Mouse (Mus musculus): Measurements from ENCODE around the gene Cnbd2. TPM values are rescaled to one million over a fixed set of nuclear protein-coding genes. Genes with fewer than 3 reads are reported as not detected.

The Cnbd2 gene
- polyA plus RNA-seq, 1 experiment from 2014 or later, result 5.2 TPM

GRCm38 (mm10) chr2:156348812-156349211, 36.7 kb downstream of the Cnbd2 start:
- Histone ChIP-seq H3K27me3 (no peaks in the 10 kb centered on the region), H3K4me1 (replicated peaks) (no peaks in the 10 kb centered on the region), H3K36me3 (no peaks in the 10 kb centered on the region), H3K4me2 (no peak overlapping the region), H3K4me3 (replicated peaks) (no peak overlapping the region), H3K27ac (no peak overlapping the region), H3K9ac (replicated peaks) (no peak overlapping the region), H3K9me3 (no peaks in the 10 kb centered on the region)
- ATAC-seq (ENCODE audit: insufficient number of reproducible peaks, insufficient read depth, low FRiP score, low TSS enrichment, low read depth), result no peak
- 80% methylated on average over 4 of the region's 4 CpGs for WGBS

GRCm38 (mm10) chr2:156349286-156349848, 37.3 kb downstream of the Cnbd2 start:
- Histone ChIP-seq H3K9ac (replicated peaks) (no peak overlapping the region), H3K9me3 (no peaks in the 10 kb centered on the region), H3K27me3 (no peaks in the 10 kb centered on the region), H3K4me1 (replicated peaks) (no peaks in the 10 kb centered on the region), H3K36me3 (no peaks in the 10 kb centered on the region), H3K27ac (no peak overlapping the region), H3K4me2 (no peak overlapping the region), H3K4me3 (replicated peaks) (no peak overlapping the region)
- WGBS, result 84% methylated on average over 4 of the region's 4 CpGs
- ATAC-seq (ENCODE audit: insufficient number of reproducible peaks, insufficient read depth, low FRiP score, low TSS enrichment, low read depth), result no peak

- ATAC-seq (ENCODE audit: insufficient number of reproducible peaks, insufficient read depth, low FRiP score, low TSS enrichment, low read depth), result no peak
- H3K4me2 ChIP-seq, result no peak overlapping the region
- H3K4me3 ChIP-seq (replicated peaks), result no peak overlapping the region
- H3K9me3 ChIP-seq, result no peaks in the 10 kb centered on the region
- 80% methylated on average over 7 of the region's 7 CpGs for WGBS
- no peak overlapping the region for H3K27ac ChIP-seq
- no peak overlapping the region for H3K9ac ChIP-seq (replicated peaks)
- no peaks in the 10 kb centered on the region for H3K4me1 ChIP-seq (replicated peaks)
- H3K27me3 ChIP-seq, result no peaks in the 10 kb centered on the region
- H3K36me3 ChIP-seq, result no peaks in the 10 kb centered on the region
Observed at GRCm38 (mm10) chr2:156351243-156351642, 39.1 kb downstream of the Cnbd2 start.

- H3K4me3 ChIP-seq (replicated peaks), result no peak overlapping the region
- H3K4me2 ChIP-seq, result no peak overlapping the region
- H3K36me3 ChIP-seq, result no peaks in the 10 kb centered on the region
- H3K4me1 ChIP-seq (replicated peaks), result no peaks in the 10 kb centered on the region
- no peaks in the 10 kb centered on the region for H3K9me3 ChIP-seq
- H3K27ac ChIP-seq, result no peak overlapping the region
- WGBS, result 82% methylated on average over 8 of the region's 8 CpGs
- no peak for ATAC-seq (ENCODE audit: insufficient number of reproducible peaks, insufficient read depth, low FRiP score, low TSS enrichment, low read depth)
- H3K9ac ChIP-seq (replicated peaks), result no peak overlapping the region
- no peaks in the 10 kb centered on the region for H3K27me3 ChIP-seq
Observed at GRCm38 (mm10) chr2:156352413-156353165, 40.5 kb downstream of the Cnbd2 start.

GRCm38 (mm10) chr2:156353265-156353692, 41.2 kb downstream of the Cnbd2 start:
- no peak overlapping the region for H3K27ac ChIP-seq
- no peaks in the 10 kb centered on the region for H3K27me3 ChIP-seq
- H3K9me3 ChIP-seq, result no peaks in the 10 kb centered on the region
- H3K4me2 ChIP-seq, result no peak overlapping the region
- ATAC-seq (ENCODE audit: insufficient number of reproducible peaks, insufficient read depth, low FRiP score, low TSS enrichment, low read depth), result no peak
- no peak overlapping the region for H3K4me3 ChIP-seq (replicated peaks)
- WGBS, result 51% methylated on average over 7 of the region's 7 CpGs
- no peaks in the 10 kb centered on the region for H3K36me3 ChIP-seq
- no peaks in the 10 kb centered on the region for H3K4me1 ChIP-seq (replicated peaks)
- no peak overlapping the region for H3K9ac ChIP-seq (replicated peaks)

- Histone ChIP-seq H3K9me3 (no peaks in the 10 kb centered on the region), H3K27ac (no peak overlapping the region), H3K27me3 (no peaks in the 10 kb centered on the region), H3K4me1 (replicated peaks) (no peaks in the 10 kb centered on the region), H3K4me2 (no peak overlapping the region), H3K36me3 (no peaks in the 10 kb centered on the region), H3K9ac (replicated peaks) (no peak overlapping the region), H3K4me3 (replicated peaks) (no peak overlapping the region)
- no peak for ATAC-seq (ENCODE audit: insufficient number of reproducible peaks, insufficient read depth, low FRiP score, low TSS enrichment, low read depth)
- 78% methylated on average over 7 of the region's 7 CpGs for WGBS
Observed at GRCm38 (mm10) chr2:156356031-156356430, 43.9 kb downstream of the Cnbd2 start.

- Histone ChIP-seq H3K9me3 (0 out of 2 replicates have a peak, but pooled peaks cover 3% of the 10 kb centered on the region), H3K9ac (replicated peaks) (no peak overlapping the region), H3K36me3 (no peaks in the 10 kb centered on the region), H3K4me2 (no peak overlapping the region), H3K4me1 (replicated peaks) (no peaks in the 10 kb centered on the region), H3K27me3 (peaks cover 7% of the 10 kb centered on the region; the same call in 1 of the 2 replicates), H3K4me3 (replicated peaks) (no peak overlapping the region), H3K27ac (no peak overlapping the region)
- no peak for ATAC-seq (ENCODE audit: insufficient number of reproducible peaks, insufficient read depth, low FRiP score, low TSS enrichment, low read depth)
- 70% methylated on average over 3 of the region's 3 CpGs for WGBS
Observed at GRCm38 (mm10) chr2:156368465-156368864, 56.4 kb downstream of the Cnbd2 start.

GRCm38 (mm10) chr2:156370896-156371295, 58.8 kb downstream of the Cnbd2 start:
- no peak overlapping the region for H3K4me2 ChIP-seq
- no peak overlapping the region for H3K9ac ChIP-seq (replicated peaks)
- H3K27ac ChIP-seq, result no peak overlapping the region
- no peaks in the 10 kb centered on the region for H3K27me3 ChIP-seq
- H3K9me3 ChIP-seq, result no peaks in the 10 kb centered on the region
- no peaks in the 10 kb centered on the region for H3K36me3 ChIP-seq
- WGBS, result 81% methylated on average over 7 of the region's 7 CpGs
- no peak for ATAC-seq (ENCODE audit: insufficient number of reproducible peaks, insufficient read depth, low FRiP score, low TSS enrichment, low read depth)
- no peaks in the 10 kb centered on the region for H3K4me1 ChIP-seq (replicated peaks)
- no peak overlapping the region for H3K4me3 ChIP-seq (replicated peaks)

GRCm38 (mm10) chr2:156376956-156377355, 64.9 kb downstream of the Cnbd2 start:
- no peak overlapping the region for H3K9ac ChIP-seq (replicated peaks)
- WGBS, result 76% methylated on average over 7 of the region's 7 CpGs
- no peaks in the 10 kb centered on the region for H3K9me3 ChIP-seq
- H3K36me3 ChIP-seq, result no peaks in the 10 kb centered on the region
- H3K4me2 ChIP-seq, result no peak overlapping the region
- no peak overlapping the region for H3K27ac ChIP-seq
- H3K27me3 ChIP-seq, result no peaks in the 10 kb centered on the region
- ATAC-seq (ENCODE audit: insufficient number of reproducible peaks, insufficient read depth, low FRiP score, low TSS enrichment, low read depth), result no peak
- H3K4me3 ChIP-seq (replicated peaks), result no peak overlapping the region
- no peaks in the 10 kb centered on the region for H3K4me1 ChIP-seq (replicated peaks)

GRCm38 (mm10) chr2:156379929-156380328, 67.8 kb downstream of the Cnbd2 start:
- no peak for ATAC-seq (ENCODE audit: insufficient number of reproducible peaks, insufficient read depth, low FRiP score, low TSS enrichment, low read depth)
- Histone ChIP-seq H3K9me3 (peaks cover 6% of the 10 kb centered on the region; the same call in 1 of the 2 replicates), H3K36me3 (no peaks in the 10 kb centered on the region), H3K4me3 (replicated peaks) (no peak overlapping the region), H3K27me3 (no peaks in the 10 kb centered on the region), H3K27ac (no peak overlapping the region), H3K9ac (replicated peaks) (no peak overlapping the region), H3K4me2 (no peak overlapping the region), H3K4me1 (replicated peaks) (no peaks in the 10 kb centered on the region)
- 84% methylated on average over 10 of the region's 10 CpGs for WGBS

- Histone ChIP-seq H3K36me3 (no peaks in the 10 kb centered on the region), H3K9ac (replicated peaks) (no peak overlapping the region), H3K4me2 (no peak overlapping the region), H3K9me3 (peaks cover 6% of the 10 kb centered on the region; the same call in 1 of the 2 replicates), H3K27me3 (no peaks in the 10 kb centered on the region), H3K27ac (no peak overlapping the region), H3K4me3 (replicated peaks) (no peak overlapping the region), H3K4me1 (replicated peaks) (no peaks in the 10 kb centered on the region)
- WGBS, result 78% methylated on average over 4 of the region's 4 CpGs
- ATAC-seq (ENCODE audit: insufficient number of reproducible peaks, insufficient read depth, low FRiP score, low TSS enrichment, low read depth), result no peak
Observed at GRCm38 (mm10) chr2:156381350-156381749, 69.3 kb downstream of the Cnbd2 start.
